Mouse (Mus musculus) bone marrow macrophage, adult 2 months (primary cell): ENCODE data around the gene Psmc3ip. TPM values are rescaled to one million over a fixed set of nuclear protein-coding genes. Genes with fewer than 3 reads are reported as not detected.

Source experiments
- H3K27ac ChIP-seq: 2 replicates; pipeline ENCODE4 v1.5.1; 2012; ENCODE audit warnings: low read depth, low read length; ENCODE audit not compliant: insufficient read depth
- H3K4me1 ChIP-seq: 2 replicates; pipeline ENCODE4 v1.6.1; 2012; ENCODE audit warnings: low read length; ENCODE audit not compliant: control insufficient read depth, insufficient read depth
- H3K4me3 ChIP-seq: 2 replicates; pipeline ENCODE4 v1.5.1; 2012; ENCODE audit warnings: mild to moderate bottlenecking, low read length, moderate library complexity; ENCODE audit not compliant: insufficient read depth
- CTCF ChIP-seq: IDR thresholded peaks from 2 replicates; pipeline ENCODE4 v1.5.1; 2012; ENCODE audit warnings: low read depth, mild to moderate bottlenecking, low read length, moderate library complexity
- POLR2A ChIP-seq: IDR thresholded peaks from 2 replicates; pipeline ENCODE4 v1.6.1; 2012; ENCODE audit warnings: mild to moderate bottlenecking, low read depth, low read length, borderline replicate concordance
- polyA plus RNA-seq: library from polyadenylated mRNA; stranded (reverse); fragments of >200 nt; gene quantifications from 2 replicates; pipeline ENCODE4 v1.2.4, GENCODE M21; 2012; ENCODE audit not compliant: missing spikeins, insufficient read depth, insufficient read length

Psmc3ip gene
- polyA plus RNA-seq, 1 experiment: 4.1 TPM

- Histone ChIP-seq H3K27ac (peak overlapping the region; percentile 82), H3K4me3 (peak overlapping the region; percentile 82), H3K4me1 (peaks cover 27% of the 10 kb centered on the region)
- TF ChIP-seq CTCF (no peak), POLR2A (no peak)
Measured at GRCm38 (mm10) chr11:101081659-101082058, 13.6 kb downstream of the Psmc3ip start.

- no peak overlapping the region for H3K4me3 ChIP-seq
- peaks cover 15% of the 10 kb centered on the region for H3K4me1 ChIP-seq
- TF ChIP-seq CTCF (no peak), POLR2A (no peak)
Measured at GRCm38 (mm10) chr11:101080421-101080820, 14.8 kb downstream of the Psmc3ip start.

GRCm38 (mm10) chr11:101079746-101080145 lies 15.5 kb downstream of the Psmc3ip start:
- Histone ChIP-seq H3K4me3 (no peak overlapping the region), H3K27ac (no peak overlapping the region), H3K4me1 (peaks cover 15% of the 10 kb centered on the region)
- no peak for TF ChIP-seq CTCF
- no peak for TF ChIP-seq POLR2A

More at GRCm38 (mm10) chr11:101080421-101080820, 14.8 kb downstream of the Psmc3ip start:
- H3K27ac ChIP-seq: no peak overlapping the region

GRCm38 (mm10) chr11:101078121-101078520 lies 17.1 kb downstream of the Psmc3ip start, which contains the start of gene Hsd17b1:
Hsd17b1 (plus strand) TSS chr11:101078411.
- TF ChIP-seq POLR2A (no peak), CTCF (no peak)
- Histone ChIP-seq H3K27ac (no peak within 1 kb of the TSS), H3K4me3 (no peak within 1 kb of the TSS), H3K4me1 (peaks cover 7% of the 10 kb centered on the region)

- Histone ChIP-seq H3K4me3 (no peak overlapping the region), H3K4me1 (peaks cover 13% of the 10 kb centered on the region), H3K27ac (no peak overlapping the region)
- TF ChIP-seq POLR2A (no peak), CTCF (no peak)
Measured at GRCm38 (mm10) chr11:101071810-101072428, 23.3 kb downstream of the Psmc3ip start.

- H3K4me3 ChIP-seq: peak overlapping the region; percentile 81
Measured at GRCm38 (mm10) chr11:101070987-101071386, 24.2 kb downstream of the Psmc3ip start.

GRCm38 (mm10) chr11:101070189-101070527 lies 25.1 kb downstream of the Psmc3ip start:
- Histone ChIP-seq H3K4me1 (peaks cover 13% of the 10 kb centered on the region), H3K4me3 (peak overlapping the region; percentile 81), H3K27ac (peak overlapping the region; percentile 73)
- 0 out of 2 replicates have a peak, but pooled peaks have one; percentile 88 for TF ChIP-seq POLR2A
- TF ChIP-seq CTCF: no peak

More at GRCm38 (mm10) chr11:101070987-101071386, 24.2 kb downstream of the Psmc3ip start:
- TF ChIP-seq CTCF (no peak), POLR2A (no peak)
- H3K27ac ChIP-seq: 0 out of 2 replicates have a peak overlapping the region, but pooled peaks have one; percentile 73
- peaks cover 13% of the 10 kb centered on the region for H3K4me1 ChIP-seq

- H3K27ac ChIP-seq: peak within 1 kb of the TSS; percentile 73
- no peak for TF ChIP-seq CTCF
- peaks cover 13% of the 10 kb centered on the region for H3K4me1 ChIP-seq
- peak within 1 kb of the TSS; percentile 81 for H3K4me3 ChIP-seq
Measured at GRCm38 (mm10) chr11:101069391-101070188, 25.6 kb downstream of the Psmc3ip start, which contains the start of gene Naglu. Naglu (plus strand) TSS chr11:101070012.

GRCm38 (mm10) chr11:101066549-101067412 lies 28.5 kb downstream of the Psmc3ip start:
- TF ChIP-seq CTCF (peak; percentile 97), POLR2A (no peak)
- Histone ChIP-seq H3K4me3 (peak overlapping the region; percentile 23), H3K27ac (no peak overlapping the region), H3K4me1 (peaks cover 17% of the 10 kb centered on the region)
